Mouse (Mus musculus): ENCODE data around the gene Rrp1b. TPM values are rescaled to one million over a fixed set of nuclear protein-coding genes. Genes with fewer than 3 reads are reported as not detected.
"Not testable (repeated sequence)": the region's sequence is repeated elsewhere in the genome, so short reads cannot be mapped to it uniquely, and the experiment has no call there.

Rrp1b gene
- polyA plus RNA-seq, 1 experiment from 2014 or later: 44.7 TPM

GRCm38 (mm10) chr17:32092241-32092619 is 56.3 kb downstream of the Rrp1b start:
- ATAC-seq (replicated peaks): no peak
- Histone ChIP-seq H3K4me2 (replicated peaks) (no peak overlapping the region), H3K36me3 (no peaks in the 10 kb centered on the region), H3K9me3 (no peaks in the 10 kb centered on the region), H3K4me1 (peaks cover 12% of the 10 kb centered on the region), H3K27me3 (no peaks in the 10 kb centered on the region), H3K27ac (replicated peaks) (no peak overlapping the region), H3K9ac (replicated peaks) (no peak overlapping the region), H3K4me3 (no peak overlapping the region)
- WGBS: 83% methylated on average over 1 of the region's 1 CpGs

GRCm38 (mm10) chr17:32092895-32093294 is 57.0 kb downstream of the Rrp1b start:
- Histone ChIP-seq H3K4me3 (no peak overlapping the region), H3K9me3 (no peaks in the 10 kb centered on the region), H3K4me2 (replicated peaks) (no peak overlapping the region), H3K36me3 (no peaks in the 10 kb centered on the region), H3K27ac (replicated peaks) (no peak overlapping the region), H3K4me1 (peaks cover 12% of the 10 kb centered on the region), H3K9ac (replicated peaks) (no peak overlapping the region), H3K27me3 (no peaks in the 10 kb centered on the region)
- ATAC-seq (replicated peaks): no peak
- 82% methylated on average over 5 of the region's 5 CpGs for WGBS

GRCm38 (mm10) chr17:32097676-32098075 is 61.8 kb downstream of the Rrp1b start:
- Histone ChIP-seq H3K4me3 (no peak overlapping the region), H3K27ac (replicated peaks) (no peak overlapping the region), H3K4me2 (replicated peaks) (no peak overlapping the region), H3K36me3 (no peaks in the 10 kb centered on the region), H3K9ac (replicated peaks) (no peak overlapping the region), H3K4me1 (peaks cover 10% of the 10 kb centered on the region), H3K9me3 (no peaks in the 10 kb centered on the region), H3K27me3 (peaks cover 4% of the 10 kb centered on the region; the same call in 1 of the 2 replicates)
- ATAC-seq (replicated peaks): no peak
- WGBS: 60% methylated on average over 1 of the region's 1 CpGs

GRCm38 (mm10) chr17:32098905-32099304 is 63.0 kb downstream of the Rrp1b start:
- H3K9me3 ChIP-seq; H3K36me3 ChIP-seq; ATAC-seq (replicated peaks); H3K27me3 ChIP-seq; H3K4me2 ChIP-seq (replicated peaks); H3K9ac ChIP-seq (replicated peaks); H3K27ac ChIP-seq (replicated peaks); H3K4me3 ChIP-seq: not testable (repeated sequence)
- H3K4me1 ChIP-seq: peaks cover 10% of the 10 kb centered on the region
- 89% methylated on average over 6 of the region's 6 CpGs for WGBS

- Histone ChIP-seq H3K36me3 (no peaks in the 10 kb centered on the region), H3K4me1 (peaks cover 10% of the 10 kb centered on the region), H3K27ac (replicated peaks) (no peak overlapping the region), H3K9me3 (no peaks in the 10 kb centered on the region), H3K4me2 (replicated peaks) (peak overlapping the region; percentile 92), H3K9ac (replicated peaks) (peak overlapping the region; percentile 48), H3K4me3 (peak overlapping the region; percentile 53), H3K27me3 (peaks cover 4% of the 10 kb centered on the region; the same call in 1 of the 2 replicates)
- ATAC-seq (replicated peaks): peak; percentile 26; the same call in 1 of the 2 replicates
- WGBS: 39% methylated on average over 8 of the region's 8 CpGs
Measured at GRCm38 (mm10) chr17:32099574-32099942, 63.7 kb downstream of the Rrp1b start.

GRCm38 (mm10) chr17:32099943-32100586 is 64.2 kb downstream of the Rrp1b start:
- Histone ChIP-seq H3K9me3 (no peaks in the 10 kb centered on the region), H3K36me3 (no peaks in the 10 kb centered on the region), H3K27me3 (peaks cover 4% of the 10 kb centered on the region; the same call in 1 of the 2 replicates), H3K4me2 (replicated peaks) (peak overlapping the region; percentile 92), H3K27ac (replicated peaks) (no peak overlapping the region), H3K9ac (replicated peaks) (peak overlapping the region; percentile 48), H3K4me3 (peak overlapping the region; percentile 53), H3K4me1 (peaks cover 10% of the 10 kb centered on the region)
- ATAC-seq (replicated peaks): peak; percentile 70
- under 1% methylated on average over 44 of the region's 44 CpGs for WGBS

- H3K36me3 ChIP-seq: no peaks in the 10 kb centered on the region
- WGBS: 21% methylated on average over 4 of the region's 4 CpGs
- no peak for ATAC-seq (replicated peaks)
Measured at GRCm38 (mm10) chr17:32103054-32103453, 67.2 kb downstream of the Rrp1b start.

GRCm38 (mm10) chr17:32106358-32106757 is 70.5 kb downstream of the Rrp1b start:
- WGBS: 80% methylated on average over 2 of the region's 2 CpGs
- no peak for ATAC-seq (replicated peaks)

More at GRCm38 (mm10) chr17:32103054-32103453, 67.2 kb downstream of the Rrp1b start:
- Histone ChIP-seq H3K27ac (replicated peaks) (no peak overlapping the region), H3K9ac (replicated peaks) (no peak overlapping the region), H3K4me3 (no peak overlapping the region), H3K9me3 (no peaks in the 10 kb centered on the region), H3K4me2 (replicated peaks) (no peak overlapping the region), H3K27me3 (peaks cover 4% of the 10 kb centered on the region; the same call in 1 of the 2 replicates), H3K4me1 (peaks cover 10% of the 10 kb centered on the region)

GRCm38 (mm10) chr17:32107877-32108276 is 72.0 kb downstream of the Rrp1b start:
- WGBS: 57% methylated on average over 5 of the region's 5 CpGs
- no peak for ATAC-seq (replicated peaks)
- Histone ChIP-seq H3K4me2 (replicated peaks) (no peak overlapping the region), H3K27ac (replicated peaks) (no peak overlapping the region), H3K9ac (replicated peaks) (no peak overlapping the region), H3K4me1 (no peaks in the 10 kb centered on the region), H3K27me3 (no peaks in the 10 kb centered on the region), H3K9me3 (no peaks in the 10 kb centered on the region), H3K36me3 (no peaks in the 10 kb centered on the region), H3K4me3 (no peak overlapping the region)

More at GRCm38 (mm10) chr17:32106358-32106757, 70.5 kb downstream of the Rrp1b start:
- Histone ChIP-seq H3K27me3 (no peaks in the 10 kb centered on the region), H3K36me3 (no peaks in the 10 kb centered on the region), H3K4me1 (no peaks in the 10 kb centered on the region), H3K4me2 (replicated peaks) (no peak overlapping the region), H3K9me3 (no peaks in the 10 kb centered on the region), H3K4me3 (no peak overlapping the region), H3K9ac (replicated peaks) (no peak overlapping the region), H3K27ac (replicated peaks) (no peak overlapping the region)

- not testable (repeated sequence) for H3K36me3 ChIP-seq; H3K9me3 ChIP-seq; H3K9ac ChIP-seq (replicated peaks); H3K4me2 ChIP-seq (replicated peaks); H3K4me1 ChIP-seq; H3K4me3 ChIP-seq; H3K27ac ChIP-seq (replicated peaks); H3K27me3 ChIP-seq; ATAC-seq (replicated peaks)
- WGBS: 85% methylated on average over 5 of the region's 5 CpGs
Measured at GRCm38 (mm10) chr17:32108320-32109011, 72.6 kb downstream of the Rrp1b start.

GRCm38 (mm10) chr17:32109201-32109940 is 73.5 kb downstream of the Rrp1b start:
- 76% methylated on average over 6 of the region's 6 CpGs for WGBS

GRCm38 (mm10) chr17:32110424-32110823 is 74.5 kb downstream of the Rrp1b start:
- Histone ChIP-seq H3K27me3 (peaks cover 12% of the 10 kb centered on the region; the same call in 1 of the 2 replicates), H3K27ac (replicated peaks) (no peak overlapping the region), H3K4me3 (no peak overlapping the region), H3K4me2 (replicated peaks) (no peak overlapping the region), H3K36me3 (no peaks in the 10 kb centered on the region), H3K9ac (replicated peaks) (no peak overlapping the region), H3K9me3 (no peaks in the 10 kb centered on the region), H3K4me1 (peaks cover 14% of the 10 kb centered on the region)
- ATAC-seq (replicated peaks): no peak
- WGBS: 54% methylated on average over 2 of the region's 2 CpGs

More at GRCm38 (mm10) chr17:32109201-32109940, 73.5 kb downstream of the Rrp1b start:
- Histone ChIP-seq H3K4me1 (peaks cover 12% of the 10 kb centered on the region), H3K27me3 (peaks cover 12% of the 10 kb centered on the region; the same call in 1 of the 2 replicates), H3K9ac (replicated peaks) (no peak overlapping the region), H3K9me3 (no peaks in the 10 kb centered on the region), H3K4me2 (replicated peaks) (no peak overlapping the region), H3K36me3 (no peaks in the 10 kb centered on the region), H3K4me3 (no peak overlapping the region), H3K27ac (replicated peaks) (no peak overlapping the region)
- no peak for ATAC-seq (replicated peaks)
